Mouse (Mus musculus): Measurements from ENCODE around the gene Pip4k2c.
"Not testable (repeated sequence)": the region's sequence is repeated elsewhere in the genome, so short reads cannot be mapped to it uniquely, and the experiment has no call there.

Pip4k2c gene

GRCm38 (mm10) chr10:127160081-127160480, 51.3 kb downstream of the Pip4k2c start:
- TF ChIP-seq NANOG (IDR thresholded peaks at IDR 0.05; ENCODE audit: borderline replicate concordance, low read length), result no peak
- H3K27me3 ChIP-seq (ENCODE audit: insufficient read depth, low read length), result peaks cover 18% of the 10 kb centered on the region
- no peak overlapping the region for H3K4me3 ChIP-seq (replicated peaks; ENCODE audit: low read length)
- no peaks in the 10 kb centered on the region for H3K9me3 ChIP-seq (ENCODE audit: low read length)
- no peaks in the 10 kb centered on the region for H3K36me3 ChIP-seq (ENCODE audit: insufficient read depth, low read length)
- peaks cover 17% of the 10 kb centered on the region for H3K4me1 ChIP-seq (replicated peaks; ENCODE audit: low read depth, low read length)

GRCm38 (mm10) chr10:127158471-127158870, 52.9 kb downstream of the Pip4k2c start:
- H3K9me3 ChIP-seq (ENCODE audit: low read length), result no peaks in the 10 kb centered on the region
- no peak for TF ChIP-seq POU5F1 (IDR thresholded peaks at IDR 0.05; ENCODE audit: borderline replicate concordance, low read length)
- no peak for TF ChIP-seq NANOG (IDR thresholded peaks at IDR 0.05; ENCODE audit: borderline replicate concordance, low read length)
- no peak for TF ChIP-seq CTCF (conservative IDR thresholded peaks at IDR 0.05; ENCODE audit: low read length)
- H3K27me3 ChIP-seq (ENCODE audit: insufficient read depth, low read length), result peaks cover 7% of the 10 kb centered on the region
- H3K4me3 ChIP-seq (replicated peaks; ENCODE audit: low read length), result no peak overlapping the region
- H3K4me1 ChIP-seq (replicated peaks; ENCODE audit: low read depth, low read length), result peaks cover 11% of the 10 kb centered on the region
- no peaks in the 10 kb centered on the region for H3K36me3 ChIP-seq (ENCODE audit: insufficient read depth, low read length)

GRCm38 (mm10) chr10:127156511-127156910, 54.9 kb downstream of the Pip4k2c start:
- H3K36me3 ChIP-seq (ENCODE audit: insufficient read depth, low read length), result no peaks in the 10 kb centered on the region
- H3K9me3 ChIP-seq (ENCODE audit: low read length), result peaks cover 16% of the 10 kb centered on the region
- no peak for TF ChIP-seq POU5F1 (IDR thresholded peaks at IDR 0.05; ENCODE audit: borderline replicate concordance, low read length)
- no peak for TF ChIP-seq NANOG (IDR thresholded peaks at IDR 0.05; ENCODE audit: borderline replicate concordance, low read length)
- no peak for TF ChIP-seq CTCF (conservative IDR thresholded peaks at IDR 0.05; ENCODE audit: low read length)

DNA sequence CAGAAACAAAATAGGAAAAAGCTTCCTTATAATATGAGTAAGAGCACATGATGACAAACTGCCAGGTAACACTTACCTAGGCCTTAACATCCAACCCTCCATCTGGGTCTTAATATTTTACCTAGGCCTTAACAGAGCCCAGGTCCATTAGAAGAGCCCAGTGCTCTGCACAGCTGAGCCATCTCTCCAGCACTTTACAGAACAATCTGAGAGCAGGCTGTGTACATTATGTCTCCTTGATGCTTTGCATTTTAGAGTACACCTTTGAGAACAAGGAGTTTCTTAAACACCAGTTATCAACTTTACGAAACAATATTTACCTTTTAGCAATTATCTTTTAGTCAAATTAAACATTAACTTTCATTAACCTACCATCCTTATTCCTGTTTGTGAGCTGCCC, 55.3 kb downstream of the Pip4k2c start:
- peaks cover 20% of the 10 kb centered on the region for H3K9me3 ChIP-seq (ENCODE audit: low read length)
- no peaks in the 10 kb centered on the region for H3K36me3 ChIP-seq (ENCODE audit: insufficient read depth, low read length)
- H3K27me3 ChIP-seq (ENCODE audit: insufficient read depth, low read length), result no peaks in the 10 kb centered on the region
- peaks cover 4% of the 10 kb centered on the region for H3K4me1 ChIP-seq (replicated peaks; ENCODE audit: low read depth, low read length)
- TF ChIP-seq NANOG (IDR thresholded peaks at IDR 0.05; ENCODE audit: borderline replicate concordance, low read length), result no peak
- TF ChIP-seq CTCF (conservative IDR thresholded peaks at IDR 0.05; ENCODE audit: low read length), result no peak
- no peak for TF ChIP-seq POU5F1 (IDR thresholded peaks at IDR 0.05; ENCODE audit: borderline replicate concordance, low read length)
- no peak overlapping the region for H3K4me3 ChIP-seq (replicated peaks; ENCODE audit: low read length)

More at GRCm38 (mm10) chr10:127156511-127156910, 54.9 kb downstream of the Pip4k2c start:
- Histone ChIP-seq H3K4me1 (replicated peaks; ENCODE audit: low read depth, low read length) (no peaks in the 10 kb centered on the region), H3K4me3 (replicated peaks; ENCODE audit: low read length) (no peak overlapping the region), H3K27me3 (ENCODE audit: insufficient read depth, low read length) (no peaks in the 10 kb centered on the region)

- Histone ChIP-seq H3K27me3 (ENCODE audit: insufficient read depth, low read length) (no peaks in the 10 kb centered on the region), H3K9me3 (ENCODE audit: low read length) (peaks cover 20% of the 10 kb centered on the region), H3K4me3 (replicated peaks; ENCODE audit: low read length) (no peak overlapping the region), H3K36me3 (ENCODE audit: insufficient read depth, low read length) (no peaks in the 10 kb centered on the region), H3K4me1 (replicated peaks; ENCODE audit: low read depth, low read length) (peaks cover 5% of the 10 kb centered on the region)
- TF ChIP-seq POU5F1 (IDR thresholded peaks at IDR 0.05; ENCODE audit: borderline replicate concordance, low read length) (no peak), CTCF (conservative IDR thresholded peaks at IDR 0.05; ENCODE audit: low read length) (no peak)
Observed at GRCm38 (mm10) chr10:127154652-127155051, 56.7 kb downstream of the Pip4k2c start.

- peaks cover 5% of the 10 kb centered on the region for H3K4me1 ChIP-seq (replicated peaks; ENCODE audit: low read depth, low read length)
- no peak for TF ChIP-seq NANOG (IDR thresholded peaks at IDR 0.05; ENCODE audit: borderline replicate concordance, low read length)
- TF ChIP-seq POU5F1 (IDR thresholded peaks at IDR 0.05; ENCODE audit: borderline replicate concordance, low read length), result no peak
- TF ChIP-seq CTCF (conservative IDR thresholded peaks at IDR 0.05; ENCODE audit: low read length), result no peak
- no peak overlapping the region for H3K4me3 ChIP-seq (replicated peaks; ENCODE audit: low read length)
- no peaks in the 10 kb centered on the region for H3K27me3 ChIP-seq (ENCODE audit: insufficient read depth, low read length)
- H3K36me3 ChIP-seq (ENCODE audit: insufficient read depth, low read length), result no peaks in the 10 kb centered on the region
- peaks cover 20% of the 10 kb centered on the region for H3K9me3 ChIP-seq (ENCODE audit: low read length)
Observed at GRCm38 (mm10) chr10:127154241-127154640, 57.1 kb downstream of the Pip4k2c start.

DNA sequence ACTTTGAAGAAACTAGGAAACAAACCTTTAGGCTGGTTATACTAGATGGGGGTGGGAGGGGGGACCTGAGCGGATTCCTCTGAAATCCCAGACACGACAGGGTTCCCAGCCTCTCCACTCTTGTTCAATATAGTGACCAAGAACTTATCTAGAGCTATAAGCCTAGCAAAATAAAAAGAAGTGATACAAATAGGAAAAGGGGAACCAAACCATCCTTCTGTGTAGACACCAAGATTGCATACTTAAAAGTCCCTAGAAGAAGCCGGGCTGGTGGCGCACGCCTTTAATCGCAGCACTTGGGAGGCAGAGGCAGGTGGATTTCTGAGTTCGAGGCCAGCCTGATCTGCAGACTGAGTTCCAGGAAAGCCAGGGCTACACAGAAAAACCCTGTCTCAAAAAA, 58.1 kb downstream of the Pip4k2c start:
- Histone ChIP-seq H3K9me3 (ENCODE audit: low read length) (peaks cover 20% of the 10 kb centered on the region), H3K36me3 (ENCODE audit: insufficient read depth, low read length) (no peaks in the 10 kb centered on the region), H3K4me1 (replicated peaks; ENCODE audit: low read depth, low read length) (peaks cover 8% of the 10 kb centered on the region), H3K4me3 (replicated peaks; ENCODE audit: low read length) (no peak overlapping the region), H3K27me3 (ENCODE audit: insufficient read depth, low read length) (no peaks in the 10 kb centered on the region)
- TF ChIP-seq POU5F1 (IDR thresholded peaks at IDR 0.05; ENCODE audit: borderline replicate concordance, low read length) (no peak), CTCF (conservative IDR thresholded peaks at IDR 0.05; ENCODE audit: low read length) (no peak), NANOG (IDR thresholded peaks at IDR 0.05; ENCODE audit: borderline replicate concordance, low read length) (no peak)

GRCm38 (mm10) chr10:127152556-127152955, 58.8 kb downstream of the Pip4k2c start:
- not testable (repeated sequence) for H3K4me3 ChIP-seq (replicated peaks; ENCODE audit: low read length); H3K27me3 ChIP-seq (ENCODE audit: insufficient read depth, low read length); H3K36me3 ChIP-seq (ENCODE audit: insufficient read depth, low read length)
- H3K9me3 ChIP-seq (ENCODE audit: low read length), result peaks cover 20% of the 10 kb centered on the region
- peaks cover 12% of the 10 kb centered on the region for H3K4me1 ChIP-seq (replicated peaks; ENCODE audit: low read depth, low read length)

GRCm38 (mm10) chr10:127151233-127151632, 60.2 kb downstream of the Pip4k2c start:
- Histone ChIP-seq H3K4me1 (replicated peaks; ENCODE audit: low read depth, low read length) (peaks cover 19% of the 10 kb centered on the region), H3K9me3 (ENCODE audit: low read length) (peaks cover 20% of the 10 kb centered on the region)
- not testable (repeated sequence) for H3K4me3 ChIP-seq (replicated peaks; ENCODE audit: low read length); H3K27me3 ChIP-seq (ENCODE audit: insufficient read depth, low read length); H3K36me3 ChIP-seq (ENCODE audit: insufficient read depth, low read length)

Data from E14TG2a.4 (cell line).